Mouse (Mus musculus) bone marrow macrophage, adult 2 months (primary cell): Measurements from ENCODE around the gene Plcd4.

Experiments used
- CTCF ChIP-seq: IDR thresholded peaks from 2 replicates; pipeline ENCODE4 v1.5.1; 2012; ENCODE audit warnings: low read depth, mild to moderate bottlenecking, low read length, moderate library complexity
- POLR2A ChIP-seq: IDR thresholded peaks from 2 replicates; pipeline ENCODE4 v1.6.1; 2012; ENCODE audit warnings: mild to moderate bottlenecking, low read depth, low read length, borderline replicate concordance

DNA sequence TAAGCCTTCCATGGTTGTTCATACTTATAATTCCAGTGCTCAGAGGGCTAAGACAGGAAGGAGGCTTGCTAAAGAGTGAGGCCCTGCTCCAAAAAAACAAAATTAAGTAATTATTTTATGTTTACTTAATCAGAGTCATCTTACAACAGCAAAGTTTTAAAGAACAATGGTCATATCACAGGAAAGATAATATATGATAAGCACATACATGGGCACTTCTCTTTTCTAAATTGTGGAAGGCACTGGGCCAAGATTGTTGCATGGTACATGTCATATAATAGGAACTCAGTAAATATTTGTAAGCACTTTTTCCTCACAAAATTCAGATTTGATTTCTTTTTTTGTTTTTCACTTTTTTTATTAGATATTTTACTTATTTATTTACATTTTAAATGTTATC lies 22.8 kb upstream of the Plcd4 start:
- TF ChIP-seq CTCF = no peak
- no peak for TF ChIP-seq POLR2A
